Mouse (Mus musculus) lung, embryonic 15.5 days (tissue): ENCODE measurements around the gene Gpr153. TPM values are rescaled to one million over a fixed set of nuclear protein-coding genes. Genes with fewer than 3 reads are reported as not detected.
"Not testable (repeated sequence)": the region's sequence is repeated elsewhere in the genome, so short reads cannot be mapped to it uniquely, and the experiment has no call there.

Experiments
- ATAC-seq: fragments of 200-750 bp; cut with Nextera tagmentation; 2 replicates; pipeline ENCODE4 v1.8.0; 2017; ENCODE audit warnings: moderate number of reproducible peaks, borderline replicate concordance; ENCODE audit not compliant: low FRiP score, low TSS enrichment; ENCODE audit errors: extremely low read depth
- H3K27ac ChIP-seq: fragments of 300-500 bp; sonication (generic); 2 replicates; pipeline ENCODE4 v1.5.1; 2015; ENCODE audit warnings: moderate library complexity, mild to moderate bottlenecking, inconsistent platforms
- H3K27me3 ChIP-seq: fragments of 300-500 bp; sonication (generic); 2 replicates; pipeline ENCODE4 v1.6.1; 2015; ENCODE audit warnings: inconsistent platforms
- H3K36me3 ChIP-seq: fragments of 300-500 bp; sonication (generic); 2 replicates; pipeline ENCODE4 v1.6.1; 2015; ENCODE audit warnings: inconsistent platforms
- H3K4me1 ChIP-seq: fragments of 300-500 bp; sonication (generic); 2 replicates; pipeline ENCODE4 v1.6.1; 2015; ENCODE audit warnings: inconsistent platforms
- H3K4me2 ChIP-seq: fragments of 300-500 bp; sonication (generic); 2 replicates; pipeline ENCODE4 v1.6.1; 2015; ENCODE audit warnings: inconsistent platforms, mild to moderate bottlenecking, moderate library complexity
- H3K4me3 ChIP-seq: fragments of 300-500 bp; sonication (generic); 2 replicates; pipeline ENCODE4 v1.5.1; 2015; ENCODE audit warnings: mild to moderate bottlenecking, inconsistent platforms
- H3K9ac ChIP-seq: fragments of 300-500 bp; sonication (generic); 2 replicates; pipeline ENCODE4 v1.6.1; 2015; ENCODE audit warnings: inconsistent platforms
- H3K9me3 ChIP-seq: fragments of 300-500 bp; sonication (generic); 2 replicates; pipeline ENCODE4 v1.6.1; 2016; ENCODE audit warnings: inconsistent platforms
- WGBS: fragments of 180-500 bp; shearing (Covaris S2); methylation state at CpG from one replicate; pipeline ENCODE4 v1.1.7; 2015; 5-methylcytosine and 5-hydroxymethylcytosine counted together
- polyA plus RNA-seq: library from polyadenylated mRNA; unstranded; fragments of >200 nt; fragmentation: Nextera tagmentation; extraction: Ambion mirVana; gene quantifications from 2 replicates; pipeline ENCODE4 v1.2.1, GENCODE M21; 2015

Gene Gpr153
- polyA plus RNA-seq, result 14.9 and 15.2 TPM in 2 replicates

GRCm38 (mm10) chr4:152273621-152274236 lies at the start of gene Gpr153:
Gene Gpr153 (plus strand): TSS chr4:152274232.
- Histone ChIP-seq H3K27me3 (peaks cover 28% of the 10 kb centered on the region), H3K27ac (peak within 1 kb of the TSS; percentile 94), H3K9ac (peak within 1 kb of the TSS; percentile 78), H3K4me2 (peak within 1 kb of the TSS; percentile 96), H3K4me3 (peak within 1 kb of the TSS; percentile 71), H3K4me1 (peaks cover 49% of the 10 kb centered on the region), H3K9me3 (no peaks in the 10 kb centered on the region), H3K36me3 (no peaks in the 10 kb centered on the region)
- peak; percentile 80 for ATAC-seq
- 1% methylated on average over 38 of the region's 48 CpGs for WGBS

- WGBS, result 77% methylated on average over 13 of the region's 13 CpGs
- H3K27ac ChIP-seq, result no peak overlapping the region
- no peak overlapping the region for H3K4me3 ChIP-seq
- no peaks in the 10 kb centered on the region for H3K9me3 ChIP-seq
- no peaks in the 10 kb centered on the region for H3K36me3 ChIP-seq
- no peaks in the 10 kb centered on the region for H3K27me3 ChIP-seq
- H3K9ac ChIP-seq, result no peak overlapping the region
- ATAC-seq, result no peak
- H3K4me1 ChIP-seq, result peaks cover 18% of the 10 kb centered on the region; the same call in 1 of the 2 replicates
- H3K4me2 ChIP-seq, result no peak overlapping the region
Observed at GRCm38 (mm10) chr4:152226901-152227486, 47.0 kb upstream of the Gpr153 start.

- Histone ChIP-seq H3K36me3 (no peaks in the 10 kb centered on the region), H3K4me1 (peaks cover 10% of the 10 kb centered on the region; the same call in 1 of the 2 replicates), H3K27me3 (no peaks in the 10 kb centered on the region), H3K4me2 (no peak overlapping the region), H3K9me3 (no peaks in the 10 kb centered on the region), H3K9ac (no peak overlapping the region), H3K4me3 (no peak overlapping the region), H3K27ac (no peak overlapping the region)
- ATAC-seq, result no peak
- WGBS, result 63% methylated on average over 12 of the region's 12 CpGs
Observed at GRCm38 (mm10) chr4:152227749-152228527, 46.1 kb upstream of the Gpr153 start.

- not testable (repeated sequence) for H3K4me3 ChIP-seq, H3K36me3 ChIP-seq, H3K9me3 ChIP-seq, H3K27me3 ChIP-seq, H3K9ac ChIP-seq, ATAC-seq, H3K4me2 ChIP-seq, H3K27ac ChIP-seq, H3K4me1 ChIP-seq
- WGBS, result 34% methylated on average over 4 of the region's 4 CpGs
Observed at GRCm38 (mm10) chr4:152230331-152230730, 43.7 kb upstream of the Gpr153 start.

GRCm38 (mm10) chr4:152231326-152231725 lies 42.7 kb upstream of the Gpr153 start:
- no peak overlapping the region for H3K4me3 ChIP-seq
- no peak overlapping the region for H3K27ac ChIP-seq
- WGBS, result 68% methylated on average over 7 of the region's 7 CpGs
- peaks cover 8% of the 10 kb centered on the region; the same call in 1 of the 2 replicates for H3K4me1 ChIP-seq
- no peaks in the 10 kb centered on the region for H3K27me3 ChIP-seq
- no peak overlapping the region for H3K4me2 ChIP-seq
- H3K9ac ChIP-seq, result no peak overlapping the region
- H3K9me3 ChIP-seq, result no peaks in the 10 kb centered on the region
- no peak for ATAC-seq
- H3K36me3 ChIP-seq, result no peaks in the 10 kb centered on the region

- Histone ChIP-seq H3K27ac (no peak overlapping the region), H3K36me3 (no peaks in the 10 kb centered on the region), H3K27me3 (no peaks in the 10 kb centered on the region), H3K9me3 (no peaks in the 10 kb centered on the region), H3K9ac (no peak overlapping the region), H3K4me2 (no peak overlapping the region), H3K4me1 (peaks cover 8% of the 10 kb centered on the region; the same call in 1 of the 2 replicates), H3K4me3 (no peak overlapping the region)
- no peak for ATAC-seq
- 76% methylated on average over 4 of the region's 4 CpGs for WGBS
Observed at GRCm38 (mm10) chr4:152232411-152232903, 41.6 kb upstream of the Gpr153 start.

GRCm38 (mm10) chr4:152239974-152240373 lies 34.1 kb upstream of the Gpr153 start:
- no peak overlapping the region for H3K9ac ChIP-seq
- H3K27me3 ChIP-seq, result no peaks in the 10 kb centered on the region
- ATAC-seq, result no peak
- no peak overlapping the region for H3K4me3 ChIP-seq
- H3K9me3 ChIP-seq, result no peaks in the 10 kb centered on the region
- H3K4me2 ChIP-seq, result no peak overlapping the region
- H3K36me3 ChIP-seq, result no peaks in the 10 kb centered on the region
- WGBS, result 61% methylated on average over 4 of the region's 4 CpGs
- no peaks in the 10 kb centered on the region for H3K4me1 ChIP-seq
- H3K27ac ChIP-seq, result no peak overlapping the region

GRCm38 (mm10) chr4:152243241-152243891 lies 30.7 kb upstream of the Gpr153 start:
- H3K36me3 ChIP-seq, result no peaks in the 10 kb centered on the region
- ATAC-seq, result no peak
- no peaks in the 10 kb centered on the region for H3K9me3 ChIP-seq
- WGBS, result 80% methylated on average over 9 of the region's 9 CpGs
- no peak overlapping the region for H3K27ac ChIP-seq
- H3K4me2 ChIP-seq, result no peak overlapping the region
- no peaks in the 10 kb centered on the region for H3K4me1 ChIP-seq
- no peaks in the 10 kb centered on the region for H3K27me3 ChIP-seq
- no peak overlapping the region for H3K9ac ChIP-seq
- H3K4me3 ChIP-seq, result no peak overlapping the region

GRCm38 (mm10) chr4:152243969-152244368 lies 30.1 kb upstream of the Gpr153 start:
- no peaks in the 10 kb centered on the region for H3K27me3 ChIP-seq
- no peak overlapping the region for H3K4me2 ChIP-seq
- H3K4me1 ChIP-seq, result no peaks in the 10 kb centered on the region
- H3K9me3 ChIP-seq, result no peaks in the 10 kb centered on the region
- 90% methylated on average over 8 of the region's 8 CpGs for WGBS
- H3K36me3 ChIP-seq, result no peaks in the 10 kb centered on the region
- no peak overlapping the region for H3K4me3 ChIP-seq
- no peak for ATAC-seq
- no peak overlapping the region for H3K9ac ChIP-seq
- H3K27ac ChIP-seq, result no peak overlapping the region

- Histone ChIP-seq H3K9me3 (no peaks in the 10 kb centered on the region), H3K9ac (no peak overlapping the region), H3K27me3 (no peaks in the 10 kb centered on the region), H3K4me3 (no peak overlapping the region), H3K27ac (no peak overlapping the region), H3K4me2 (no peak overlapping the region), H3K4me1 (no peaks in the 10 kb centered on the region), H3K36me3 (no peaks in the 10 kb centered on the region)
- no peak for ATAC-seq
- 77% methylated on average over 11 of the region's 11 CpGs for WGBS
Observed at GRCm38 (mm10) chr4:152244545-152245522, 29.2 kb upstream of the Gpr153 start.

GRCm38 (mm10) chr4:152246011-152246410 lies 28.0 kb upstream of the Gpr153 start:
- Histone ChIP-seq H3K36me3 (no peaks in the 10 kb centered on the region), H3K27ac (no peak overlapping the region), H3K27me3 (no peaks in the 10 kb centered on the region), H3K4me1 (no peaks in the 10 kb centered on the region), H3K4me2 (no peak overlapping the region), H3K4me3 (no peak overlapping the region), H3K9ac (no peak overlapping the region), H3K9me3 (no peaks in the 10 kb centered on the region)
- 88% methylated on average over 6 of the region's 6 CpGs for WGBS
- ATAC-seq, result no peak
